Mouse (Mus musculus): ENCODE measurements around the gene Bmper.

- TF ChIP-seq CTCF (IDR thresholded peaks at IDR 0.05; ENCODE audit: insufficient read depth, low read length) (no peak), POLR2A (IDR thresholded peaks at IDR 0.05; ENCODE audit: borderline replicate concordance, extremely low read depth, low read depth, low read length) (no peak)
Measured at GRCm38 (mm10) chr9:23315631-23316330, 92.9 kb downstream of the Bmper start.
